Mouse (Mus musculus): ENCODE results near the gene Zbtb40.
A peak's percentile ranks its signal among the peaks of the same experiment; 100 is the strongest.

DNA sequence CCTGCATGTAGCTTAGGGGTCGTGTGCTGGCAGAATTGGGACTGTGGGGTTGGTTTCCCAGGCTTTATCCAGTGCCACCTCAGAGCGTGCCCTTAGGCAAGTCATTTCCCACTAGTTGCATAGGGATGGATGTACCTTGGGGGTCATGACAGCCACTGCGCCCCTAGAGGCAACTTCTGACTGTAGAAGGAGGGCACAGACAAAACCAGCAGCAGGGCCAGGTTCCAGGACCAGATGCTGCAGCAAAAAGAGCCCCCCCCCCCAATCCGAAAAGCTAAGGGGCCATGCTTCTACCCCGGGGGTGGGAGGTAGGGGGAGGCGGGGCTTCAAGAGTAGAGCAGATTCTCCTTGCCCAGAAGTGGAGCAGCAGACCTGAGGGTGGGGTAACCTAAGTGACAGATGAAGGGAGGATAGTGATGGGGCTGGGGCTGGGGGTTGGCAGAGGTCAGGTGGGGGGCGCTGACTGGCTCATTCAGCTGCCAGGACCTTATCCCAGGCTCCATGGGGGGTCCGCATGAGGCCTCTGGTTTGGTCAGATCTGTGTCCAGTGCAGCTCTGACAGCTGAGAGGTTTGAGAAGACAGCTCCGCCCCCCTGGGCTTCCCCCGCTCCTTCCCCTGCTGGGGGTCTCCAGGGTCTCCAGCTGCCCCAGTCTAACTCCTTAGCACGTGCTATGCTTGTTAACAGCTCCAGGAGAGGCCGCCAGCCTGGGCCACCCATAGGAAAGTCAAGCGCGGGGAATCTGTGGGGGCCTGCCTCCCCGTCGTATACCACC is 78.9 kb downstream of the Zbtb40 start:
- TF ChIP-seq CTCF (IDR thresholded peaks at IDR 0.05) (peak; percentile 38), EP300 (IDR thresholded peaks at IDR 0.05) (no peak)
